Mouse (Mus musculus) embryonic facial prominence, embryonic 11.5 days (tissue): ENCODE measurements around the gene Ramp1. TPM values are rescaled to one million over a fixed set of nuclear protein-coding genes. Genes with fewer than 3 reads are reported as not detected.

Source experiments
- ATAC-seq: fragments of 200-750 bp; cut with Nextera tagmentation; replicated peaks from 2 replicates; pipeline ENCODE4 v1.8.0; 2017; ENCODE audit warnings: low read depth; ENCODE audit not compliant: insufficient number of reproducible peaks, low FRiP score, low TSS enrichment
- DNase-seq: peaks from one replicate; pipeline ENCODE4 v3.0.0-alpha.2; 2015; ENCODE audit warnings: low spot score
- H3K27ac ChIP-seq: fragments of 300-500 bp; sonication (generic); replicated peaks from 2 replicates; pipeline ENCODE4 v1.5.1; 2014; ENCODE audit warnings: mild to moderate bottlenecking, low read depth, low read length, control low read depth
- H3K27me3 ChIP-seq: fragments of 300-500 bp; sonication (generic); 2 replicates; pipeline ENCODE4 v1.6.1; 2014; ENCODE audit warnings: mild to moderate bottlenecking, low read length, moderate library complexity, mixed read lengths; ENCODE audit not compliant: control insufficient read depth, insufficient read depth
- H3K36me3 ChIP-seq: fragments of 300-500 bp; sonication (generic); replicated peaks from 2 replicates; pipeline ENCODE4 v1.6.1; 2014; ENCODE audit warnings: low read depth, mild to moderate bottlenecking, low read length, moderate library complexity, mixed read lengths; ENCODE audit not compliant: control insufficient read depth, insufficient read depth
- H3K4me1 ChIP-seq: fragments of 300-500 bp; sonication (generic); 2 replicates; pipeline ENCODE4 v1.6.1; 2014; ENCODE audit warnings: low read length, mixed read lengths; ENCODE audit not compliant: control insufficient read depth, insufficient read depth
- H3K4me2 ChIP-seq: fragments of 300-500 bp; sonication (generic); 2 replicates; pipeline ENCODE4 v1.6.1; 2014; ENCODE audit warnings: low read depth, mild to moderate bottlenecking, control low read depth, low read length, moderate library complexity
- H3K4me3 ChIP-seq: fragments of 300-500 bp; sonication (generic); 2 replicates; pipeline ENCODE4 v1.5.1; 2014; ENCODE audit warnings: low read depth, low read length, control low read depth
- H3K9ac ChIP-seq: fragments of 300-500 bp; sonication (generic); replicated peaks from 2 replicates; pipeline ENCODE4 v1.6.1; 2014; ENCODE audit warnings: mild to moderate bottlenecking, control low read depth, low read length
- H3K9me3 ChIP-seq: fragments of 300-500 bp; sonication (generic); replicated peaks from 2 replicates; pipeline ENCODE4 v1.6.1; 2016; ENCODE audit warnings: mild to moderate bottlenecking, low read length, inconsistent platforms, mixed read lengths; ENCODE audit not compliant: control insufficient read depth
- WGBS: fragments of 180-500 bp; shearing (Covaris S2); extraction: QIAGEN DNeasy Blood & Tissue Kit; methylation state at CpG from one replicate; pipeline ENCODE4 v1.1.7; 2014; 5-methylcytosine and 5-hydroxymethylcytosine counted together
- polyA plus RNA-seq: library from polyadenylated mRNA; unstranded; fragments of >200 nt; fragmentation: Nextera tagmentation; extraction: Ambion mirVana; gene quantifications from 2 replicates; pipeline ENCODE4 v1.2.1, GENCODE M21; 2014

Gene Ramp1
- polyA plus RNA-seq, 1 experiment from 2014 or later: 0.41 TPM

DNA sequence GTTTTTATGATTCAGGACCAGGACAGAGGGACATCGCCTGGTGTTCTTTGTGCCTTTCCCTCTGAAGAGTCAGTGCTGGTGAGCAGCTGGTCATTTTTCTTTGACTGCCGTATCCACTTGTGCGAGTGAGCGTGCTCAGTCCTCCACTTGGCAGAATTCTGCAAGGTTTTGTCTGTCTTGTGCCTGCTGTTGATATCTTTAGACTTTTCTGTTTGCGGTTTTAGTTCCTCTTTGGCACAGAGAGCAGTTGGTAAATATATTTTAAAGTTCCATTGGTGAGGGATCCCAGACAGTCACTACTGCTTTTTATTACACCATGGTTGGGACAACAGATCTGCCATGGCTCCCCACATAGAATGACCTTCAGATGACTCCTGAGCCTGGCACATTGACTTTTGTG, 7.7 kb downstream of the Ramp1 start:
- ATAC-seq (no peak), DNase-seq (no peak)
- no peaks in the 10 kb centered on the region for H3K36me3 ChIP-seq

DNA sequence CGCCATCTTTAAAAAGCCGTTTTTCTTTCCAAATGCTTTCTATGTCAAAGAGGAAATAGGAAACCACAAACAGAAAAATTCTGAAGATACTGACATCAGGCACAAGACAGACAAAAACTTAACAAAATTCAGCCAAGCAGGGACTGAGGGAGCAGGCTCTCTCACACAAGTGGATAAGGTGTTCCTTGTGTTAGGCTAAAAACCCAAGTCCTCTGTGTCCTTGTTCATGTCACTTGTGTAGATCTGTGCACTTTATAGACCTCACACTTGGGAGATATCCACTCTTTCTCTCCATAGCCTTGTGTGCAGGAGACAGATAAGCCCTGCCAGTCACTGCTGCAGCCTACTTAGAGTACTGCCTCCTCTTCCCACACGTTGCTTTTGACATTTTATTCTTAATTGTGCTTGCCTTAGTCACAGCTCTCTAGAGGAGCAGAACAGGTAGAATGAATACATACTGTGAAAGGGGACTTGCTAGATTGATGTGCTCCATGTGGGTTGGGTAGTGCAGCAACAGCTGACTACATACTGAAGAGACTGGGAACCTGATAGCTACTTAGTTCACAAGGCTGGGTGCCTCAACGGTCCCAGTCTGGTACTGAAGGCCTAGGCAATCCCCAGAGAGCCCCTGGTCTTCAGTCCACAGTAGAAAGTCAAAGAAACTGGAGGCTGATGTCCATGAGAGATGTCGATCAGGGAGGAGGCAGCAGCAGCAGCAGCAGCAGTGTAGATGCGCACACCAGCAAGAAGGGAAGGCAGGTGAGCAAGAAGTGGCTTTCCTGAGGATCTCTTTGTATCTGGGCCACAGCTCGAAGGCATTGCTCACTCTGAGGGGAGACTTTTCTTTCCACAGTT, 8.4 kb downstream of the Ramp1 start:
- DNase-seq (no peak), ATAC-seq (no peak)
- Histone ChIP-seq H3K9me3 (no peaks in the 10 kb centered on the region), H3K4me1 (no peaks in the 10 kb centered on the region), H3K9ac (no peak overlapping the region), H3K4me2 (no peak overlapping the region), H3K27ac (no peak overlapping the region), H3K27me3 (no peaks in the 10 kb centered on the region), H3K4me3 (no peak overlapping the region), H3K36me3 (no peaks in the 10 kb centered on the region)
- 86% methylated on average over 7 of the region's 7 CpGs for WGBS

More for the DNA sequence above, 7.7 kb downstream of the Ramp1 start:
- Histone ChIP-seq H3K4me1 (no peaks in the 10 kb centered on the region), H3K9me3 (no peaks in the 10 kb centered on the region), H3K27ac (no peak overlapping the region), H3K4me2 (no peak overlapping the region), H3K9ac (no peak overlapping the region), H3K4me3 (no peak overlapping the region), H3K27me3 (no peaks in the 10 kb centered on the region)
- WGBS: 90% methylated on average over 5 of the region's 5 CpGs

DNA sequence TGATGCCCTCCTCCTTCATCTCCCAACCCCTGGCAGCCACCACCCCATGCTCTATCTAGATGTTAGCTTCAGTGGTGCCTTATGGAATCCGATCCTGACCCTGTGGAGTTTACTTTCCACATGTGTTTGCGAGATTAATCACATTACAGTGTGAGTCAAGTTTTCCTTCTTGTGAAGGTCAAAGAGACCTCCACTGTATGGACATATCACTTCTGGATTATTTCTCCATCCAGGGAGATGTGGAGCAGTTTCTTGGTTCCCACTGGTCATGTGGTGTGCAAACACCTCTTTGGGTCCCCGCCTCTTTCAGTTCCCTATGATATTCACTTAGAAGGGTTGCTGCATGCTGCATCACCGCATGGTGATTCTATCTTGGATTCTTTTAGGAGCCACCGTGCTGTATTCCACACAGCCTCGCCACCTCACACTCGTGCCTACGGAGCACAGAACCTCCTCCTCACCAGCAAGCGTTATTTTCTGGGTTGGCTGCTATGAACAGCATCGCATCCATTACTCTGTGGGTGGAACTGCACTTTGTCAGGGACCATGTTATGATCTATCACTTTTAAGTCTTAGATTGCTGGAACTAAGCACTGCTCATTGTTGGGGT, 9.3 kb downstream of the Ramp1 start:
- H3K27ac ChIP-seq: no peak overlapping the region
- no peak overlapping the region for H3K4me2 ChIP-seq
- H3K4me1 ChIP-seq: no peaks in the 10 kb centered on the region
- H3K36me3 ChIP-seq: no peaks in the 10 kb centered on the region
- ATAC-seq (no peak), DNase-seq (no peak)
- H3K4me3 ChIP-seq: no peak overlapping the region
- no peaks in the 10 kb centered on the region for H3K9me3 ChIP-seq
- H3K9ac ChIP-seq: no peak overlapping the region
- no peaks in the 10 kb centered on the region for H3K27me3 ChIP-seq
- WGBS: 91% methylated on average over 10 of the region's 10 CpGs

DNA sequence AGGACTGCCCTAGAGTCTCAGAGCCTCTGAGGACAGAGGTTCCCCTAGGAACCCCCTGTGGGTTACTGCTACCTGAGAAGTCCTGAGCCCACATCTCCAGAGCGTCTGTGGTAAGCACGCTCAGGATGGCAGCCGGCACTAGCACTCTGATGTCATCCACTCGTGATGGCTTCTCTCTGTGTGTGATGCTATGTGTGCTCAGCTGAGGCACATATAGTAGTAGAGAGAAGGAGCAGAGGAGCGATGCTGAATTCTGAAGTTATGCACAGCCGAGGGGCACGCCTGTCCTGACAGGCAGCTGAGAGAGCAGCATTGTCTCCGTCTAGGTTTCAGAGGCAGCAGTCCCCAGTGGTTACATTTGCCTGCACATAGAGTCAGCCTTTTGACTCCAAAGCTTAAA, 12.6 kb downstream of the Ramp1 start:
- no peak for DNase-seq
- Histone ChIP-seq H3K27me3 (no peaks in the 10 kb centered on the region), H3K27ac (no peak overlapping the region), H3K36me3 (no peaks in the 10 kb centered on the region), H3K4me1 (no peaks in the 10 kb centered on the region), H3K4me2 (no peak overlapping the region), H3K9me3 (no peaks in the 10 kb centered on the region), H3K4me3 (no peak overlapping the region), H3K9ac (no peak overlapping the region)
- WGBS: 64% methylated on average over 8 of the region's 8 CpGs
- ATAC-seq: no peak

DNA sequence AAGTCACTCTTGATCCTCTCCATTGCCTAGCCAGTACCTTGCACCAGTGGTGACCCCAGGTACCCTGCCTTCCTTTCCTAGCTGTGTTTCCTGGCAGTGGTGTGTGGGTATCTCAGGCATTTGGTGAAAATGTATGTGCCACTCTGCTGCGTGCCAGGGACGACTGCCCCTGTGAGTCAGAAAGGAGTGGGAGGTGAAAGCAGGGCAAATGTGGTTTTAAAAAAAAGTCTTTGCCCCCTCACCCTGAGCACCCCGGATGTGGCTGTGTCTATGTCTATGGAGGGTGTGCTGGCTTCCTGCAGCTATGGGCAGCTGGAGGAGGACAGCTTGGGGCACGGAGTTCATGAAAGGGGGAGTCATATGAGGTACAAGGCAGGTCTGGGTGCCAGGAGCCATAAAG, 13.6 kb downstream of the Ramp1 start:
- no peaks in the 10 kb centered on the region for H3K9me3 ChIP-seq
- H3K9ac ChIP-seq: no peak overlapping the region
- no peak overlapping the region for H3K4me3 ChIP-seq
- DNase-seq (no peak), ATAC-seq (no peak)
- WGBS: 80% methylated on average over 4 of the region's 4 CpGs
- H3K36me3 ChIP-seq: no peaks in the 10 kb centered on the region
- no peak overlapping the region for H3K27ac ChIP-seq
- no peak overlapping the region for H3K4me2 ChIP-seq
- H3K4me1 ChIP-seq: no peaks in the 10 kb centered on the region
- H3K27me3 ChIP-seq: no peaks in the 10 kb centered on the region

DNA sequence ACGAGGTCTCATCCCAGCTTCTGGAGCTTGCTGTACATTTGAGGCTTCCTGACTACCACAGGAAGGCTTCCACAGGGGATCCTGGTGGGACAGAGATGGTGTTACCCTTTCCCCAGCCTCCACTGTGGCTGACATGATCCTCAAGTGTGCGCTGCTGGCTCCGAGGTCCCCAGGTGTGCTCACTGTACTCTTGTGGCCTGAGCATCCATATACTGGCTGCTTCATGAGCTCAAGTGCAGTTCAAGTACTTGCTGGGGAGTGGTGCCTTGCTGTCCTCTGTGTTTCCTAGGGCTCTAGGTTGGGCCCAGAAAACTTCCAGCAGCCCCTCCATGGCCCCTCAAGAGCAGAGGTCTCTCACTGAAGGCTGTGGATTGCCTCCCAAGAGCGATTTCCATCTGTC, 14.1 kb downstream of the Ramp1 start:
- ATAC-seq (no peak), DNase-seq (no peak)
- Histone ChIP-seq H3K4me1 (no peaks in the 10 kb centered on the region), H3K4me2 (no peak overlapping the region), H3K9ac (no peak overlapping the region), H3K27ac (no peak overlapping the region), H3K9me3 (no peaks in the 10 kb centered on the region), H3K27me3 (no peaks in the 10 kb centered on the region), H3K4me3 (no peak overlapping the region), H3K36me3 (no peaks in the 10 kb centered on the region)
- WGBS: 80% methylated on average over 4 of the region's 4 CpGs

DNA sequence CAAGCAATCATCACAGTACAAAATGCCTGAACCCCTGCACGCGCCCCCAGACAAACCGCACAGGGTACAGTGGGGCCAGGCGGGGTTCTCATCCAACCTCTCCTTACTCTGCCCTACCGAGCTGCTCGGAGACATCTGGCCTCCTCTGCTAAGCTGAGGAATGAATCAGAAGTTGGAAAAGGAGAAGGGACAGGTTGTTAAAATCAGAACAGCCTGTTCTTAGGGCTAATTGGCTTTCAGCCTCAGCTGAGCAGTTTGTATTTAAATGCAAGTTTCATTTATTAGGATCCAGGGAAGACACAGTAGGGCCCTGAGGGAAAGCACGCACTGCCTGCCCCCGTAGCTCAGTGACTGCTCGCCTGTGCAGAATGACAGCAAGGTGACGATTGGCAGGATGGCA, 20.2 kb downstream of the Ramp1 start:
- WGBS: 86% methylated on average over 10 of the region's 10 CpGs
- no peak overlapping the region for H3K9ac ChIP-seq
- no peaks in the 10 kb centered on the region for H3K36me3 ChIP-seq
- H3K4me2 ChIP-seq: no peak overlapping the region
- H3K4me1 ChIP-seq: no peaks in the 10 kb centered on the region
- no peaks in the 10 kb centered on the region for H3K27me3 ChIP-seq
- no peaks in the 10 kb centered on the region for H3K9me3 ChIP-seq
- no peak overlapping the region for H3K27ac ChIP-seq
- ATAC-seq (no peak), DNase-seq (no peak)
- H3K4me3 ChIP-seq: no peak overlapping the region

DNA sequence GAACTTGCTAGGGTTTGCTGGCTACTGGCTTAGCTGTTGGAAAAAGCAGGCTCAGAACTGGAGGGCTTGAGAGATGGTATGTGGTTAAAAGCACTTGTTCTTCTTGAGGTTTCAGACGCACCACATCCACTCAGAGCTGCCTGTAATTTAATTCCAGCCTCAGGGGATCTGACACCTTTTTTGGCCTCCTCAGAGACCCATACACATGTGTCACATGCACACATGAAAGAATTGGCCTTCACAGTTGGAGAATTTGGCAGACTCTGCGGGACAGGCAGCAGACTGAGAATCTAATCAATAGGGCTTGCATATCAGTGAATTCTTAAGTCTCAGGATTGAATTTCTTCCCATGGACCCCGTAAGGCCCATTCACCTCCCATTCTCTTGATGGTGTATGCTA, 21.5 kb downstream of the Ramp1 start:
- WGBS: 48% methylated on average over 3 of the region's 3 CpGs
- H3K9me3 ChIP-seq: no peaks in the 10 kb centered on the region
- H3K4me1 ChIP-seq: no peaks in the 10 kb centered on the region

More for the DNA sequence above, 21.5 kb downstream of the Ramp1 start:
- no peak overlapping the region for H3K9ac ChIP-seq
- no peaks in the 10 kb centered on the region for H3K27me3 ChIP-seq
- no peak overlapping the region for H3K4me3 ChIP-seq
- no peaks in the 10 kb centered on the region for H3K36me3 ChIP-seq
- no peak for DNase-seq
- H3K4me2 ChIP-seq: no peak overlapping the region
- ATAC-seq: no peak
- H3K27ac ChIP-seq: no peak overlapping the region
